Mouse (Mus musculus): ENCODE data around the gene Sbsn. TPM values are rescaled to one million over a fixed set of nuclear protein-coding genes. Genes with fewer than 3 reads are reported as not detected.
A peak's percentile ranks its signal among the peaks of the same experiment; 100 is the strongest.

Gene Sbsn
- 0.23 and 0.27 TPM in 2 replicates for polyA plus RNA-seq (2012; rRNA removed)

- TF ChIP-seq CTCF (IDR thresholded peaks at IDR 0.05; ENCODE audit: extremely low read depth, insufficient read length, insufficient replicate concordance, low read depth, low read length): no peak
- no peak for TF ChIP-seq POLR2A (IDR thresholded peaks at IDR 0.05; ENCODE audit: low read depth, low read length)
- Histone ChIP-seq H3K36me3 (ENCODE audit: control insufficient read depth, insufficient read depth, low read length) (no peaks in the 10 kb centered on the region), H3K4me1 (ENCODE audit: control insufficient read depth, insufficient read depth, insufficient read length, low read length) (no peaks in the 10 kb centered on the region), H3K4me3 (ENCODE audit: low read depth, low read length) (no peak within 1 kb of the TSS), H3K27me3 (ENCODE audit: control insufficient read depth, insufficient read depth, low read length) (no peaks in the 10 kb centered on the region), H3K27ac (ENCODE audit: insufficient read depth, low read depth, low read length) (no peak within 1 kb of the TSS)
- 66% methylated on average over 5 of the region's 5 CpGs for WGBS
Measured at GRCm38 (mm10) chr7:30751086-30751669, at the start of gene Sbsn. Gene Sbsn, plus strand, starts transcription at chr7:30751471.

- no peaks in the 10 kb centered on the region for H3K27me3 ChIP-seq (ENCODE audit: control insufficient read depth, insufficient read depth, low read length)
- WGBS: 25% methylated on average over 8 of the region's 8 CpGs
- H3K4me3 ChIP-seq (ENCODE audit: low read depth, low read length): peak overlapping the region; percentile 20; the same call in 1 of the 2 replicates
- TF ChIP-seq CTCF (IDR thresholded peaks at IDR 0.05; ENCODE audit: extremely low read depth, insufficient read length, insufficient replicate concordance, low read depth, low read length) (no peak), POLR2A (IDR thresholded peaks at IDR 0.05; ENCODE audit: low read depth, low read length) (no peak)
- no peaks in the 10 kb centered on the region for H3K36me3 ChIP-seq (ENCODE audit: control insufficient read depth, insufficient read depth, low read length)
- peaks cover 24% of the 10 kb centered on the region; the same call in 1 of the 2 replicates for H3K4me1 ChIP-seq (ENCODE audit: control insufficient read depth, insufficient read depth, insufficient read length, low read length)
- peak overlapping the region; percentile 93 for H3K27ac ChIP-seq (ENCODE audit: insufficient read depth, low read depth, low read length)
Measured at GRCm38 (mm10) chr7:30706214-30706882, 44.9 kb upstream of the Sbsn start.

- Histone ChIP-seq H3K27me3 (ENCODE audit: control insufficient read depth, insufficient read depth, low read length) (no peaks in the 10 kb centered on the region), H3K27ac (ENCODE audit: insufficient read depth, low read depth, low read length) (no peak overlapping the region), H3K4me1 (ENCODE audit: control insufficient read depth, insufficient read depth, insufficient read length, low read length) (peaks cover 27% of the 10 kb centered on the region; the same call in 1 of the 2 replicates), H3K36me3 (ENCODE audit: control insufficient read depth, insufficient read depth, low read length) (no peaks in the 10 kb centered on the region), H3K4me3 (ENCODE audit: low read depth, low read length) (no peak overlapping the region)
- TF ChIP-seq POLR2A (IDR thresholded peaks at IDR 0.05; ENCODE audit: low read depth, low read length) (no peak), CTCF (IDR thresholded peaks at IDR 0.05; ENCODE audit: extremely low read depth, insufficient read length, insufficient replicate concordance, low read depth, low read length) (no peak)
- 70% methylated on average over 1 of the region's 1 CpGs for WGBS
Measured at GRCm38 (mm10) chr7:30707441-30707840, 43.8 kb upstream of the Sbsn start.

GRCm38 (mm10) chr7:30711942-30712341 is 39.3 kb upstream of the Sbsn start, which contains the start of gene Atp4a:
Gene Atp4a, plus strand, starts transcription at chr7:30712209.
- no peak within 1 kb of the TSS for H3K4me3 ChIP-seq (ENCODE audit: low read depth, low read length)
- H3K36me3 ChIP-seq (ENCODE audit: control insufficient read depth, insufficient read depth, low read length): no peaks in the 10 kb centered on the region
- TF ChIP-seq POLR2A (IDR thresholded peaks at IDR 0.05; ENCODE audit: low read depth, low read length) (no peak), CTCF (IDR thresholded peaks at IDR 0.05; ENCODE audit: extremely low read depth, insufficient read length, insufficient replicate concordance, low read depth, low read length) (no peak)
- H3K4me1 ChIP-seq (ENCODE audit: control insufficient read depth, insufficient read depth, insufficient read length, low read length): peaks cover 13% of the 10 kb centered on the region
- no peaks in the 10 kb centered on the region for H3K27me3 ChIP-seq (ENCODE audit: control insufficient read depth, insufficient read depth, low read length)
- H3K27ac ChIP-seq (ENCODE audit: insufficient read depth, low read depth, low read length): no peak within 1 kb of the TSS
- 89% methylated on average over 3 of the region's 3 CpGs for WGBS

GRCm38 (mm10) chr7:30717006-30717715 is 34.1 kb upstream of the Sbsn start:
- H3K27ac ChIP-seq (ENCODE audit: insufficient read depth, low read depth, low read length): no peak overlapping the region
- TF ChIP-seq CTCF (IDR thresholded peaks at IDR 0.05; ENCODE audit: extremely low read depth, insufficient read length, insufficient replicate concordance, low read depth, low read length): no peak
- no peak for TF ChIP-seq POLR2A (IDR thresholded peaks at IDR 0.05; ENCODE audit: low read depth, low read length)
- WGBS: 3% methylated on average over 43 of the region's 43 CpGs
- no peaks in the 10 kb centered on the region for H3K27me3 ChIP-seq (ENCODE audit: control insufficient read depth, insufficient read depth, low read length)
- no peaks in the 10 kb centered on the region for H3K36me3 ChIP-seq (ENCODE audit: control insufficient read depth, insufficient read depth, low read length)
- peak overlapping the region; percentile 56 for H3K4me3 ChIP-seq (ENCODE audit: low read depth, low read length)
- H3K4me1 ChIP-seq (ENCODE audit: control insufficient read depth, insufficient read depth, insufficient read length, low read length): peaks cover 10% of the 10 kb centered on the region

- TF ChIP-seq POLR2A (IDR thresholded peaks at IDR 0.05; ENCODE audit: low read depth, low read length): no peak
- no peak for TF ChIP-seq CTCF (IDR thresholded peaks at IDR 0.05; ENCODE audit: extremely low read depth, insufficient read length, insufficient replicate concordance, low read depth, low read length)
- no peaks in the 10 kb centered on the region for H3K27me3 ChIP-seq (ENCODE audit: control insufficient read depth, insufficient read depth, low read length)
- H3K27ac ChIP-seq (ENCODE audit: insufficient read depth, low read depth, low read length): no peak overlapping the region
- H3K4me3 ChIP-seq (ENCODE audit: low read depth, low read length): peak overlapping the region; percentile 56
- H3K36me3 ChIP-seq (ENCODE audit: control insufficient read depth, insufficient read depth, low read length): no peaks in the 10 kb centered on the region
- 16% methylated on average over 14 of the region's 14 CpGs for WGBS
- H3K4me1 ChIP-seq (ENCODE audit: control insufficient read depth, insufficient read depth, insufficient read length, low read length): peaks cover 10% of the 10 kb centered on the region
Measured at GRCm38 (mm10) chr7:30717716-30718046, 33.6 kb upstream of the Sbsn start.

GRCm38 (mm10) chr7:30719669-30720068 is 31.6 kb upstream of the Sbsn start:
- Histone ChIP-seq H3K27me3 (ENCODE audit: control insufficient read depth, insufficient read depth, low read length) (no peaks in the 10 kb centered on the region), H3K4me3 (ENCODE audit: low read depth, low read length) (no peak overlapping the region), H3K4me1 (ENCODE audit: control insufficient read depth, insufficient read depth, insufficient read length, low read length) (peaks cover 12% of the 10 kb centered on the region), H3K36me3 (ENCODE audit: control insufficient read depth, insufficient read depth, low read length) (no peaks in the 10 kb centered on the region), H3K27ac (ENCODE audit: insufficient read depth, low read depth, low read length) (no peak overlapping the region)
- WGBS: 92% methylated on average over 5 of the region's 5 CpGs
- TF ChIP-seq POLR2A (IDR thresholded peaks at IDR 0.05; ENCODE audit: low read depth, low read length) (no peak), CTCF (IDR thresholded peaks at IDR 0.05; ENCODE audit: extremely low read depth, insufficient read length, insufficient replicate concordance, low read depth, low read length) (no peak)

Measured in small intestine, adult 2 months (tissue).